Mouse (Mus musculus) midbrain, embryonic 16.5 days (tissue): Measurements from ENCODE around the gene Kif12. TPM values are rescaled to one million over a fixed set of nuclear protein-coding genes. Genes with fewer than 3 reads are reported as not detected.

Experiments
- ATAC-seq: fragments of 200-750 bp; cut with Nextera tagmentation; 2 replicates; pipeline ENCODE4 v1.8.0; 2017; ENCODE audit warnings: moderate TSS enrichment
- H3K27ac ChIP-seq: fragments of 300-500 bp; sonication (generic); 2 replicates; pipeline ENCODE4 v1.5.1; 2014; ENCODE audit warnings: mild to moderate bottlenecking, low read length, mixed read lengths
- H3K27me3 ChIP-seq: fragments of 300-500 bp; sonication (generic); 2 replicates; pipeline ENCODE4 v1.6.1; 2014; ENCODE audit warnings: low read depth, low read length, mixed read lengths; ENCODE audit not compliant: control insufficient read depth, insufficient read depth
- H3K36me3 ChIP-seq: fragments of 300-500 bp; sonication (generic); 2 replicates; pipeline ENCODE4 v1.6.1; 2014; ENCODE audit warnings: mild to moderate bottlenecking, low read length, moderate library complexity, mixed read lengths; ENCODE audit not compliant: control insufficient read depth, insufficient read depth
- H3K4me1 ChIP-seq: fragments of 300-500 bp; sonication (generic); 2 replicates; pipeline ENCODE4 v1.6.1; 2014; ENCODE audit warnings: mild to moderate bottlenecking, low read length, mixed read lengths; ENCODE audit not compliant: control insufficient read depth, insufficient read depth
- H3K4me2 ChIP-seq: fragments of 300-500 bp; sonication (generic); 2 replicates; pipeline ENCODE4 v1.6.1; 2014; ENCODE audit warnings: mild to moderate bottlenecking, low read length, mixed read lengths
- H3K4me3 ChIP-seq: fragments of 300-500 bp; sonication (generic); 2 replicates; pipeline ENCODE4 v1.5.1; 2014; ENCODE audit warnings: low read depth, mild to moderate bottlenecking, low read length, moderate library complexity, mixed read lengths
- H3K9ac ChIP-seq: fragments of 300-500 bp; sonication (generic); 2 replicates; pipeline ENCODE4 v1.6.1; 2014; ENCODE audit warnings: low read depth, low read length, mixed read lengths
- H3K9me3 ChIP-seq: fragments of 300-500 bp; sonication (generic); replicated peaks from 2 replicates; pipeline ENCODE4 v1.6.1; 2014; ENCODE audit warnings: mild to moderate bottlenecking, low read length, mixed read lengths; ENCODE audit not compliant: control insufficient read depth, poor library complexity, severe bottlenecking
- WGBS: fragments of 180-500 bp; shearing (Covaris S2); extraction: QIAGEN DNeasy Blood & Tissue Kit; methylation state at CpG from one replicate; pipeline ENCODE4 v1.1.7; 2014; 5-methylcytosine and 5-hydroxymethylcytosine counted together
- polyA plus RNA-seq: library from polyadenylated mRNA; unstranded; fragments of >200 nt; fragmentation: Nextera tagmentation; extraction: Ambion mirVana; gene quantifications from 2 replicates; pipeline ENCODE4 v1.2.1, GENCODE M21; 2015

The Kif12 gene
- 0.06 and 0.09 TPM in 2 replicates for polyA plus RNA-seq

- Histone ChIP-seq H3K27ac (no peak within 1 kb of the TSS), H3K9ac (no peak within 1 kb of the TSS), H3K27me3 (peaks cover 5% of the 10 kb centered on the region; the same call in 1 of the 2 replicates), H3K4me3 (no peak within 1 kb of the TSS), H3K4me2 (no peak within 1 kb of the TSS), H3K9me3 (0 out of 2 replicates have a peak, but pooled peaks cover 2% of the 10 kb centered on the region), H3K36me3 (no peaks in the 10 kb centered on the region), H3K4me1 (no peaks in the 10 kb centered on the region)
- 80% methylated on average over 4 of the region's 4 CpGs for WGBS
- no peak; the same call in 1 of the 2 replicates for ATAC-seq
Measured at GRCm38 (mm10) chr4:63171969-63172685, at the start of gene Kif12. Kif12 (minus strand) TSS chr4:63172131.

- H3K4me2 ChIP-seq, result no peak overlapping the region
- no peak overlapping the region for H3K4me3 ChIP-seq
- H3K36me3 ChIP-seq, result no peaks in the 10 kb centered on the region
- H3K4me1 ChIP-seq, result peaks cover under 1% of the 10 kb centered on the region; the same call in 1 of the 2 replicates
- H3K9me3 ChIP-seq, result no peaks in the 10 kb centered on the region
- H3K27ac ChIP-seq, result no peak overlapping the region
- H3K27me3 ChIP-seq, result peaks cover 8% of the 10 kb centered on the region
- H3K9ac ChIP-seq, result no peak overlapping the region
- ATAC-seq, result no peak
- WGBS, result 85% methylated on average over 15 of the region's 15 CpGs
Measured at GRCm38 (mm10) chr4:63221096-63221958, 49.4 kb upstream of the Kif12 start.

GRCm38 (mm10) chr4:63219635-63220034 lies 47.7 kb upstream of the Kif12 start:
- Histone ChIP-seq H3K9me3 (no peaks in the 10 kb centered on the region), H3K36me3 (no peaks in the 10 kb centered on the region), H3K27me3 (peaks cover 16% of the 10 kb centered on the region), H3K4me3 (no peak overlapping the region), H3K27ac (no peak overlapping the region), H3K9ac (no peak overlapping the region), H3K4me1 (peaks cover 12% of the 10 kb centered on the region), H3K4me2 (no peak overlapping the region)
- WGBS, result 87% methylated on average over 6 of the region's 6 CpGs
- ATAC-seq, result no peak

- WGBS, result 79% methylated on average over 3 of the region's 3 CpGs
- ATAC-seq, result no peak
- no peak overlapping the region for H3K27ac ChIP-seq
Measured at GRCm38 (mm10) chr4:63219059-63219458, 47.1 kb upstream of the Kif12 start.

GRCm38 (mm10) chr4:63217513-63217912 lies 45.6 kb upstream of the Kif12 start:
- H3K27ac ChIP-seq, result no peak overlapping the region
- WGBS, result 92% methylated on average over 6 of the region's 6 CpGs
- H3K9me3 ChIP-seq, result no peaks in the 10 kb centered on the region
- H3K36me3 ChIP-seq, result no peaks in the 10 kb centered on the region
- H3K9ac ChIP-seq, result no peak overlapping the region
- ATAC-seq, result no peak
- H3K4me1 ChIP-seq, result peaks cover 22% of the 10 kb centered on the region
- H3K27me3 ChIP-seq, result peaks cover 34% of the 10 kb centered on the region
- H3K4me2 ChIP-seq, result no peak overlapping the region
- H3K4me3 ChIP-seq, result no peak overlapping the region

More at GRCm38 (mm10) chr4:63219059-63219458, 47.1 kb upstream of the Kif12 start:
- peaks cover 22% of the 10 kb centered on the region for H3K27me3 ChIP-seq
- no peaks in the 10 kb centered on the region for H3K9me3 ChIP-seq
- H3K4me1 ChIP-seq, result peaks cover 17% of the 10 kb centered on the region
- H3K36me3 ChIP-seq, result no peaks in the 10 kb centered on the region
- no peak overlapping the region for H3K9ac ChIP-seq
- no peak overlapping the region for H3K4me3 ChIP-seq
- H3K4me2 ChIP-seq, result no peak overlapping the region

- Histone ChIP-seq H3K9me3 (no peaks in the 10 kb centered on the region), H3K9ac (no peak overlapping the region), H3K27me3 (peaks cover 44% of the 10 kb centered on the region), H3K4me3 (peak overlapping the region; percentile 63), H3K4me2 (peak overlapping the region; percentile 100), H3K27ac (no peak overlapping the region), H3K4me1 (peaks cover 22% of the 10 kb centered on the region), H3K36me3 (no peaks in the 10 kb centered on the region)
- WGBS, result 27% methylated on average over 9 of the region's 9 CpGs
- peak; percentile 39 for ATAC-seq
Measured at GRCm38 (mm10) chr4:63216566-63216965, 44.6 kb upstream of the Kif12 start.

- peak; percentile 62 for ATAC-seq
- Histone ChIP-seq H3K36me3 (no peaks in the 10 kb centered on the region), H3K4me3 (peak overlapping the region; percentile 63), H3K27ac (no peak overlapping the region), H3K4me2 (peak overlapping the region; percentile 100), H3K27me3 (peaks cover 45% of the 10 kb centered on the region), H3K4me1 (peaks cover 22% of the 10 kb centered on the region), H3K9ac (peak overlapping the region; percentile 71), H3K9me3 (no peaks in the 10 kb centered on the region)
- WGBS, result under 1% methylated on average over 24 of the region's 24 CpGs
Measured at GRCm38 (mm10) chr4:63215993-63216531, 44.1 kb upstream of the Kif12 start.

- Histone ChIP-seq H3K27ac (no peak overlapping the region), H3K36me3 (no peaks in the 10 kb centered on the region), H3K4me1 (peaks cover 22% of the 10 kb centered on the region), H3K4me2 (peak overlapping the region; percentile 100), H3K27me3 (peaks cover 45% of the 10 kb centered on the region), H3K9ac (peak overlapping the region; percentile 71), H3K4me3 (peak overlapping the region; percentile 63), H3K9me3 (no peaks in the 10 kb centered on the region)
- ATAC-seq, result peak; percentile 66
- under 1% methylated on average over 64 of the region's 71 CpGs for WGBS
Measured at GRCm38 (mm10) chr4:63215185-63215992, 43.5 kb upstream of the Kif12 start.
